Mouse (Mus musculus): ENCODE measurements around the gene Crygs.

Crygs gene

GRCm38 (mm10) chr16:22800849-22801109, 10.6 kb downstream of the Crygs start:
- no peak for TF ChIP-seq GATA4 (IDR thresholded peaks at IDR 0.05; ENCODE audit: insufficient replicate concordance, low read length)

GRCm38 (mm10) chr16:22800026-22800848, 11.1 kb downstream of the Crygs start:
- TF ChIP-seq GATA4 (IDR thresholded peaks at IDR 0.05; ENCODE audit: insufficient replicate concordance, low read length): no peak

GRCm38 (mm10) chr16:22798520-22798919, 12.9 kb downstream of the Crygs start:
- no peak for TF ChIP-seq GATA4 (IDR thresholded peaks at IDR 0.05; ENCODE audit: insufficient replicate concordance, low read length)

GRCm38 (mm10) chr16:22797521-22797920, 13.9 kb downstream of the Crygs start:
- no peak for TF ChIP-seq GATA4 (IDR thresholded peaks at IDR 0.05; ENCODE audit: insufficient replicate concordance, low read length)

GRCm38 (mm10) chr16:22795497-22795896, 15.9 kb downstream of the Crygs start:
- no peak for TF ChIP-seq GATA4 (IDR thresholded peaks at IDR 0.05; ENCODE audit: insufficient replicate concordance, low read length)

GRCm38 (mm10) chr16:22791235-22791634, 20.1 kb downstream of the Crygs start:
- TF ChIP-seq GATA4 (IDR thresholded peaks at IDR 0.05; ENCODE audit: insufficient replicate concordance, low read length): no peak

- TF ChIP-seq GATA4 (IDR thresholded peaks at IDR 0.05; ENCODE audit: insufficient replicate concordance, low read length): no peak
Measured at GRCm38 (mm10) chr16:22789908-22790367, 21.4 kb downstream of the Crygs start.

GRCm38 (mm10) chr16:22782686-22783085, 28.7 kb downstream of the Crygs start:
- no peak for TF ChIP-seq GATA4 (IDR thresholded peaks at IDR 0.05; ENCODE audit: insufficient replicate concordance, low read length)

- TF ChIP-seq GATA4 (IDR thresholded peaks at IDR 0.05; ENCODE audit: insufficient replicate concordance, low read length): no peak
Measured at GRCm38 (mm10) chr16:22779228-22779835, 32.0 kb downstream of the Crygs start.

- no peak for TF ChIP-seq GATA4 (IDR thresholded peaks at IDR 0.05; ENCODE audit: insufficient replicate concordance, low read length)
Measured at GRCm38 (mm10) chr16:22775471-22775985, 35.8 kb downstream of the Crygs start.

- no peak for TF ChIP-seq GATA4 (IDR thresholded peaks at IDR 0.05; ENCODE audit: insufficient replicate concordance, low read length)
Measured at GRCm38 (mm10) chr16:22768661-22769060, 42.7 kb downstream of the Crygs start.

GRCm38 (mm10) chr16:22767405-22767804, 44.0 kb downstream of the Crygs start:
- no peak for TF ChIP-seq GATA4 (IDR thresholded peaks at IDR 0.05; ENCODE audit: insufficient replicate concordance, low read length)

- TF ChIP-seq GATA4 (IDR thresholded peaks at IDR 0.05; ENCODE audit: insufficient replicate concordance, low read length): no peak
Measured at GRCm38 (mm10) chr16:22766738-22767211, 44.6 kb downstream of the Crygs start.

- no peak for TF ChIP-seq GATA4 (IDR thresholded peaks at IDR 0.05; ENCODE audit: insufficient replicate concordance, low read length)
Measured at GRCm38 (mm10) chr16:22765531-22765930, 45.8 kb downstream of the Crygs start.

Measured in liver, adult (tissue).